In the genomic region with DNA sequence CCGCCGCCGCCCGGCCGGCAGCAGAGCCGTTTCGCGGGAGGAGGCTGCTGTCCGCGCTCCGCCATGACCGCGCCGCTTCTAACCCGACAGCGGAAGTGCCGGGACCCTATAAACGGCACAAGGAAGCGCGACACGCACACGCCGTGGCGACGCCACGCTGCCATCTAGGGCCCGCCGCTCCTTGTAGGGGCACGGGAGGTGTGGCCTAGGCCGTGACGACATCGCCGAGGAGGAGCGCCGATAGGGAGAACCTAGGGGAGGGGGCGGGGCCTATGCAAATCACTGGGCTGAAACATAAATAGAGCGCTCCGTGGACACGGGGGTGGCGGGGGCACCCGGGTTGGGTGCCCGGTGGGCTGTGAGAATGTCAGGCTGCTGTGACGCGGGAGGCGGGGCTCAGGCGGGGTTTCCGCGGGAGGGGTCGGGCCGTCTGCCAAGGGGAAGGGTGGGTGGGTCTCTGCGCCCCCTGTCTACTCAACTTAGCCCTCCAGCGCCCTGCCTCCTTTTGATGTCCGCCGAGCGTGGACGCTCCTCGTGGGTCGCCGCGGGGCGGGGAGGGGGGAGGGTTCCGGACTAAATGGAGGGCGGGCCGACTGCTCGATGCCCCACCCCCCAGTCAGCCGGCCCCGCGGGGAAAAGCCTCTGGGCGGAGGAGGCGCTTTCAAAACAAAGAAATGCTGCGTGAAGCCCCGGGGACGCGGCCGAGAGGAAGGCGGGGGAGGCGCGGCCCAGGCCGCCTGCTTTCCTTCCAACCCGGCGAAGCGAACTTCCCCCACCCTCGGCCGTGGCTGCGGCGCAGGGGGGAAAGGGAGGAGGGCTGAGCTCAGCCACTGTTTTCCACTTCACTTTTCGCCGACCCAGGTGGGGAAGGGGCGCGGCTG, we compare ENCODE assay signal across 8 mouse cellular contexts.
DNase-seq lines count a peak whose midpoint lies in the region; ATAC-seq and TF ChIP-seq lines count a peak whose summit lies in the region.

No protein-coding gene starts in this region.

- H3K36me3 ChIP-seq in G1E (replicated peaks): no peaks in the 10 kb centered on the region
- H3K36me3 ChIP-seq in forebrain, embryonic 16.5 days (ENCODE audit: control insufficient read depth, insufficient read depth): no peaks in the 10 kb centered on the region
- no peaks in the 10 kb centered on the region for H3K36me3 ChIP-seq in lung, embryonic 15.5 days

- ATAC-seq in G1E (ENCODE audit: extremely low read depth, insufficient number of reproducible peaks, low FRiP score, poor library complexity, severe bottlenecking): no peak
- peak; percentile 96 for ATAC-seq in forebrain, embryonic 16.5 days
- peak; percentile 94 for ATAC-seq in lung, embryonic 15.5 days (ENCODE audit: borderline replicate concordance, extremely low read depth, low FRiP score, low TSS enrichment)

- DNase-seq in G1E (ENCODE audit: low spot score): no peak
- DNase-seq in cerebellum, adult 18-20 months: peak; percentile 98 to 100
- DNase-seq in heart, postnatal 4 days: peak; percentile 99
- peak; percentile 98 to 99 for DNase-seq in layer of hippocampus, adult 8-10 months (ENCODE audit: low spot score in 2 of 2)
- DNase-seq in ovary, adult 18-20 months (ENCODE audit: low spot score): peak; percentile 99
- peak; percentile 99 for DNase-seq in thymus, postnatal 0 days (ENCODE audit: low spot score)

- no peaks in the 10 kb centered on the region for H3K4me1 ChIP-seq in G1E (ENCODE audit: insufficient read depth, low read depth, low read length)
- peaks cover 15% of the 10 kb centered on the region for H3K4me1 ChIP-seq in forebrain, embryonic 16.5 days (replicated peaks; ENCODE audit: control insufficient read depth, insufficient read depth, low read length)
- H3K4me1 ChIP-seq in lung, embryonic 15.5 days: peaks cover 23% of the 10 kb centered on the region

- H3K9me3 ChIP-seq in G1E (replicated peaks): peaks cover 32% of the 10 kb centered on the region
- no peaks in the 10 kb centered on the region for H3K9me3 ChIP-seq in forebrain, embryonic 16.5 days (ENCODE audit: control insufficient read depth, low read length)
- no peaks in the 10 kb centered on the region for H3K9me3 ChIP-seq in lung, embryonic 15.5 days

- peak overlapping the region; percentile 94 for H3K9ac ChIP-seq in forebrain, embryonic 16.5 days (replicated peaks; ENCODE audit: low read depth, low read length)
- H3K9ac ChIP-seq in lung, embryonic 15.5 days: peak overlapping the region; percentile 88

- peak overlapping the region; percentile 99 for H3K27ac ChIP-seq in forebrain, embryonic 16.5 days (ENCODE audit: low read length)
- peak overlapping the region; percentile 98 for H3K27ac ChIP-seq in lung, embryonic 15.5 days

- H3K4me3 ChIP-seq in G1E (ENCODE audit: low read depth, low read length): peak overlapping the region; percentile 20; the same call in 1 of the 2 replicates
- peak overlapping the region; percentile 95 for H3K4me3 ChIP-seq in forebrain, embryonic 16.5 days (replicated peaks; ENCODE audit: low read length)
- H3K4me3 ChIP-seq in lung, embryonic 15.5 days: peak overlapping the region; percentile 93

- H3K4me2 ChIP-seq in forebrain, embryonic 16.5 days (ENCODE audit: low read length): peak overlapping the region; percentile 91
- H3K4me2 ChIP-seq in lung, embryonic 15.5 days: peak overlapping the region; percentile 82

- TF ChIP-seq CTCF in G1E (IDR thresholded peaks at IDR 0.05; ENCODE audit: low read depth, low read length): no peak

- WGBS in forebrain, embryonic 16.5 days: under 1% methylated on average over 64 of the region's 90 CpGs
- WGBS in lung, embryonic 15.5 days: under 1% methylated on average over 79 of the region's 90 CpGs

- no peaks in the 10 kb centered on the region for H3K27me3 ChIP-seq in G1E (ENCODE audit: insufficient read depth, low read length)
- no peaks in the 10 kb centered on the region; the same call in 1 of the 2 replicates for H3K27me3 ChIP-seq in forebrain, embryonic 16.5 days (replicated peaks; ENCODE audit: control insufficient read depth, insufficient read depth, low read length)
- no peaks in the 10 kb centered on the region for H3K27me3 ChIP-seq in lung, embryonic 15.5 days

Comparison
In these comparisons a context has a peak if more than half of its experiments do, and no peak if none do; other contexts are left out.
1. H3K4me3 ChIP-seq: peak in every context shown above with its lines; median percentile 95 in forebrain, embryonic 16.5 days; 93 in lung, embryonic 15.5 days; 20 in G1E.